Mouse (Mus musculus) intestine, embryonic 16.5 days (tissue): ENCODE results near the gene Polk. TPM values are rescaled to one million over a fixed set of nuclear protein-coding genes. Genes with fewer than 3 reads are reported as not detected.

ENCODE experiments used
- ATAC-seq: fragments of 200-750 bp; cut with Nextera tagmentation; 2 replicates; pipeline ENCODE4 v1.8.0; 2017; ENCODE audit warnings: moderate TSS enrichment, moderate library complexity
- H3K27ac ChIP-seq: fragments of 300-500 bp; sonication (generic); 2 replicates; pipeline ENCODE4 v1.5.1; 2014; ENCODE audit warnings: mild to moderate bottlenecking, low read length
- H3K27me3 ChIP-seq: fragments of 300-500 bp; sonication (generic); replicated peaks from 2 replicates; pipeline ENCODE4 v1.6.1; 2014; ENCODE audit warnings: low read length, control low read depth, mixed read lengths; ENCODE audit not compliant: control insufficient read depth, insufficient read depth
- H3K36me3 ChIP-seq: fragments of 300-500 bp; sonication (generic); 2 replicates; pipeline ENCODE4 v1.6.1; 2014; ENCODE audit warnings: low read length, control low read depth; ENCODE audit not compliant: control insufficient read depth, insufficient read depth
- H3K4me1 ChIP-seq: fragments of 300-500 bp; sonication (generic); 2 replicates; pipeline ENCODE4 v1.6.1; 2014; ENCODE audit warnings: low read length, control low read depth, mixed read lengths; ENCODE audit not compliant: control insufficient read depth, insufficient read depth
- H3K4me2 ChIP-seq: fragments of 300-500 bp; sonication (generic); 2 replicates; pipeline ENCODE4 v1.6.1; 2014; ENCODE audit warnings: low read depth, low read length, control low read depth
- H3K4me3 ChIP-seq: fragments of 300-500 bp; sonication (generic); 2 replicates; pipeline ENCODE4 v1.5.1; 2014; ENCODE audit warnings: mild to moderate bottlenecking, low read length
- H3K9ac ChIP-seq: fragments of 300-500 bp; sonication (generic); 2 replicates; pipeline ENCODE4 v1.6.1; 2014; ENCODE audit warnings: low read depth, low read length
- H3K9me3 ChIP-seq: fragments of 300-500 bp; sonication (generic); 2 replicates; pipeline ENCODE4 v1.6.1; 2016; ENCODE audit warnings: low read length, control low read depth; ENCODE audit not compliant: control insufficient read depth
- WGBS: fragments of 180-500 bp; shearing (Covaris S2); extraction: QIAGEN DNeasy Blood & Tissue Kit; methylation state at CpG from one replicate; pipeline ENCODE4 v1.1.7; 2014; 5-methylcytosine and 5-hydroxymethylcytosine counted together
- polyA plus RNA-seq: library from polyadenylated mRNA; unstranded; fragments of >200 nt; fragmentation: Nextera tagmentation; extraction: Ambion mirVana; gene quantifications from 2 replicates; pipeline ENCODE4 v1.2.1, GENCODE M21; 2015

Gene Polk
- polyA plus RNA-seq, 1 experiment from 2014 or later = 8.0 TPM

DNA sequence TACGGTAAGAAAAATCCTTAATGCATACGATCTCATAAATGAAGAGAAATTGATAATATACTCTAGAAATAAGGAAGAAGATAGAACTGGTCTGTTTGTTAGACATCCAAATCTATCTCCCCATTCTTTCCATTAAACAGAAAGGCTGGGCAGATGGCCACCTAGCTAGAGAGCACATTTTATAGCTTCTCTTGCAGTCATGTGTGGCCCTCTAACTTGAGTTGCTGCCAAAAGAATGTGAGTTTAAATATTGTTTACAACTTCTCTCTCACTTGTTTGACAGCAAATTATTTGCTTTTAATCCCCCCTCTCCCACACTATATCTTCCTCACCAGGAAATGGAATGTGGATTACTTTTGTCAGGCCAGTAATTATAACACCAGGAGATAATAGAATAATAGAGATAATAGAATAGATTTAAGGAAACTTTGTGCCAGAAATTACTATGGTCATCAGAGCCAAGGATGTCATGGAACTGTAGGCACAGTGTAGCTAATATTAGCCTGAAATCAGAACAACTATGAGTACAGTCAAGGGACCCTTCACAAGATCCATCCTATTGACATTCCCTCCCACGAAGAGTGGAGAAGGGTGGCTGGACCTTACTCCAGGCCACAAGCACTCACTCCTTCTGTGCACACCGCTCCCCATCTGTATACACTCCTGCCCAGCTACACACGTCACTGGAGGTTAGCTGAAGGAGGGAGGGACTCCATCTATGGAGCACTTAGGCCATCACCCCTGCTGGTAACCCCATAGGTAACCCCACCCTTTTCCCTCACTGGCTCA is 28.0 kb downstream of the Polk start:
- Histone ChIP-seq H3K9me3 (no peaks in the 10 kb centered on the region), H3K9ac (no peak overlapping the region), H3K4me1 (peaks cover 7% of the 10 kb centered on the region; the same call in 1 of the 2 replicates), H3K27me3 (no peaks in the 10 kb centered on the region), H3K36me3 (no peaks in the 10 kb centered on the region), H3K4me2 (no peak overlapping the region), H3K4me3 (no peak overlapping the region), H3K27ac (peak overlapping the region; percentile 14)
- ATAC-seq = no peak
- 65% methylated on average over 5 of the region's 5 CpGs for WGBS

GRCm38 (mm10) chr13:96511893-96512292 is 30.5 kb downstream of the Polk start:
- no peak overlapping the region for H3K9ac ChIP-seq
- no peaks in the 10 kb centered on the region for H3K27me3 ChIP-seq
- H3K36me3 ChIP-seq = no peaks in the 10 kb centered on the region
- no peak overlapping the region for H3K27ac ChIP-seq
- 40% methylated on average over 5 of the region's 5 CpGs for WGBS
- peaks cover 5% of the 10 kb centered on the region; the same call in 1 of the 2 replicates for H3K4me1 ChIP-seq
- H3K9me3 ChIP-seq = no peaks in the 10 kb centered on the region
- H3K4me3 ChIP-seq = no peak overlapping the region
- no peak for ATAC-seq
- H3K4me2 ChIP-seq = no peak overlapping the region

- H3K36me3 ChIP-seq = no peaks in the 10 kb centered on the region
- WGBS = 76% methylated on average over 1 of the region's 1 CpGs
- H3K27ac ChIP-seq = no peak overlapping the region
- H3K9me3 ChIP-seq = no peaks in the 10 kb centered on the region
- no peaks in the 10 kb centered on the region for H3K27me3 ChIP-seq
- ATAC-seq = no peak
- H3K4me1 ChIP-seq = peaks cover 3% of the 10 kb centered on the region; the same call in 1 of the 2 replicates
- no peak overlapping the region for H3K4me3 ChIP-seq
- H3K9ac ChIP-seq = no peak overlapping the region
- H3K4me2 ChIP-seq = no peak overlapping the region
Measured at GRCm38 (mm10) chr13:96511262-96511661, 31.1 kb downstream of the Polk start.

GRCm38 (mm10) chr13:96510635-96511034 is 31.7 kb downstream of the Polk start:
- 63% methylated on average over 13 of the region's 13 CpGs for WGBS
- no peak overlapping the region for H3K27ac ChIP-seq
- no peaks in the 10 kb centered on the region for H3K27me3 ChIP-seq
- no peak overlapping the region for H3K4me2 ChIP-seq
- H3K9ac ChIP-seq = no peak overlapping the region
- peaks cover 3% of the 10 kb centered on the region; the same call in 1 of the 2 replicates for H3K4me1 ChIP-seq
- H3K36me3 ChIP-seq = no peaks in the 10 kb centered on the region
- H3K9me3 ChIP-seq = no peaks in the 10 kb centered on the region
- ATAC-seq = peak; percentile 64; the same call in 1 of the 2 replicates
- H3K4me3 ChIP-seq = no peak overlapping the region

GRCm38 (mm10) chr13:96507541-96507940 is 34.8 kb downstream of the Polk start:
- Histone ChIP-seq H3K9ac (no peak overlapping the region), H3K4me2 (no peak overlapping the region), H3K27me3 (no peaks in the 10 kb centered on the region), H3K4me3 (no peak overlapping the region), H3K9me3 (no peaks in the 10 kb centered on the region), H3K4me1 (peaks cover 3% of the 10 kb centered on the region; the same call in 1 of the 2 replicates), H3K36me3 (no peaks in the 10 kb centered on the region), H3K27ac (no peak overlapping the region)
- WGBS = 85% methylated on average over 4 of the region's 4 CpGs
- ATAC-seq = no peak

GRCm38 (mm10) chr13:96506313-96506712 is 36.1 kb downstream of the Polk start:
- Histone ChIP-seq H3K4me1 (peaks cover 3% of the 10 kb centered on the region; the same call in 1 of the 2 replicates), H3K27me3 (no peaks in the 10 kb centered on the region), H3K27ac (no peak overlapping the region), H3K4me3 (no peak overlapping the region), H3K36me3 (no peaks in the 10 kb centered on the region), H3K9me3 (no peaks in the 10 kb centered on the region), H3K9ac (no peak overlapping the region), H3K4me2 (no peak overlapping the region)
- no peak for ATAC-seq
- WGBS = 70% methylated on average over 6 of the region's 6 CpGs

GRCm38 (mm10) chr13:96505661-96506060 is 36.7 kb downstream of the Polk start:
- WGBS = 74% methylated on average over 4 of the region's 4 CpGs
- no peaks in the 10 kb centered on the region for H3K27me3 ChIP-seq
- H3K9ac ChIP-seq = no peak overlapping the region
- peaks cover 3% of the 10 kb centered on the region; the same call in 1 of the 2 replicates for H3K4me1 ChIP-seq
- no peak overlapping the region for H3K4me2 ChIP-seq
- no peak for ATAC-seq
- no peaks in the 10 kb centered on the region for H3K36me3 ChIP-seq
- H3K4me3 ChIP-seq = no peak overlapping the region
- no peaks in the 10 kb centered on the region for H3K9me3 ChIP-seq
- H3K27ac ChIP-seq = no peak overlapping the region

- Histone ChIP-seq H3K27me3 (no peaks in the 10 kb centered on the region), H3K9me3 (no peaks in the 10 kb centered on the region), H3K4me1 (no peaks in the 10 kb centered on the region), H3K27ac (no peak overlapping the region), H3K36me3 (no peaks in the 10 kb centered on the region), H3K4me3 (no peak overlapping the region), H3K4me2 (no peak overlapping the region), H3K9ac (no peak overlapping the region)
- 87% methylated on average over 2 of the region's 2 CpGs for WGBS
- no peak for ATAC-seq
Measured at GRCm38 (mm10) chr13:96499891-96500290, 42.5 kb downstream of the Polk start.

DNA sequence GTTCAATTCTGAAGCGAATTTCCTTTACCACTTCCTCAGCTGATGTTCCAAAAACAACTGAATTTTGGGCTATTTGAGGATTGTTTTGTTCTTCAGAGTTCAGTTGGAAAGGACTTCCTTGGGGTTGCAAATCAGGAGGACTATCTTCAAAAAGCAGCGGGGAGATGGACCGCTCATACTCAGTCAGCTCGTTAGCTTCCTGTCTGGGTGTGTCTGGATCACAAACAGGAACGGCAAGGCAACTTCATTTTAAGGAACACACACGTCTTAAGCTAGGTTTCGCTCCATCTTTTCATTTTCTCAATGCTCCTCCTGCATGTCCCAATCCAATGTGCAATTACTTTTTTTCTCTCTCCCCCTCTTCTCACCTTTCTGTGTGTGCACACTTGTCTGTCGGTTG is 45.7 kb downstream of the Polk start:
- WGBS = 81% methylated on average over 8 of the region's 8 CpGs
- H3K4me3 ChIP-seq = no peak overlapping the region
- ATAC-seq = no peak

More for the DNA sequence above, 45.7 kb downstream of the Polk start:
- H3K4me1 ChIP-seq = no peaks in the 10 kb centered on the region
- H3K27me3 ChIP-seq = no peaks in the 10 kb centered on the region
- no peak overlapping the region for H3K4me2 ChIP-seq
- no peaks in the 10 kb centered on the region for H3K9me3 ChIP-seq
- H3K9ac ChIP-seq = no peak overlapping the region
- no peaks in the 10 kb centered on the region for H3K36me3 ChIP-seq
- no peak overlapping the region for H3K27ac ChIP-seq
